In genomic region chr1:83075526-83076189, GRCm38 (mm10) we compare ENCODE assay signal across 10 mouse cellular contexts. TPM values are rescaled to one million over a fixed set of nuclear protein-coding genes. Genes with fewer than 3 reads are reported as not detected.
DNase-seq lines count a peak whose midpoint lies in the region; ATAC-seq and TF ChIP-seq lines count a peak whose summit lies in the region.
"Had no signal": no experiment of that assay in that cellular context is flagged by ENCODE, and none has a peak within 500 bp of the region (broad histone marks: within the 10 kb centered on the region; RNA-seq: fewer than 3 reads in every experiment).

No protein-coding gene starts in this region.

- H3K4me1 ChIP-seq in kidney, embryonic 16.5 days (ENCODE audit: insufficient read depth, low read length) = no peaks in the 10 kb centered on the region
- peaks cover 4% of the 10 kb centered on the region for H3K4me1 ChIP-seq in forebrain, embryonic 12.5 days
- H3K4me1 ChIP-seq in intestine, postnatal 0 days (replicated peaks; ENCODE audit: control insufficient read depth, insufficient read depth, low read length) = no peaks in the 10 kb centered on the region
- H3K4me1 ChIP-seq in neural tube, embryonic 13.5 days (replicated peaks) = peaks cover 5% of the 10 kb centered on the region; the same call in 1 of the 2 replicates

- peak overlapping the region; percentile 44 for H3K4me2 ChIP-seq in kidney, embryonic 16.5 days (replicated peaks; ENCODE audit: low read depth, low read length)
- H3K4me2 ChIP-seq in forebrain, embryonic 12.5 days = peak overlapping the region; percentile 42
- H3K4me2 ChIP-seq in intestine, postnatal 0 days (replicated peaks; ENCODE audit: low read depth) = peak overlapping the region; percentile 39
- peak overlapping the region; percentile 52 for H3K4me2 ChIP-seq in neural tube, embryonic 13.5 days

- no peak overlapping the region for H3K27ac ChIP-seq in kidney, embryonic 16.5 days (ENCODE audit: low read length)
- H3K27ac ChIP-seq in forebrain, embryonic 12.5 days = no peak overlapping the region
- no peak overlapping the region for H3K27ac ChIP-seq in intestine, postnatal 0 days (ENCODE audit: low read depth, low read length)
- no peak overlapping the region for H3K27ac ChIP-seq in neural tube, embryonic 13.5 days (replicated peaks)

- no peak for DNase-seq in kidney, adult 11 months
- no peak for DNase-seq in gastrocnemius, postnatal 4 days (ENCODE audit: low spot score in 2 of 2)
- no peak for DNase-seq in embryo, embryonic 10.5 days (ENCODE audit: low spot score)

- WGBS in kidney, embryonic 16.5 days = 40% methylated on average over 15 of the region's 15 CpGs
- WGBS in forebrain, embryonic 12.5 days = 36% methylated on average over 15 of the region's 15 CpGs
- 46% methylated on average over 15 of the region's 15 CpGs for WGBS in intestine, postnatal 0 days
- WGBS in neural tube, embryonic 13.5 days = 36% methylated on average over 15 of the region's 15 CpGs

- no peak for TF ChIP-seq CTCF in intestine, postnatal 0 days (IDR thresholded peaks at IDR 0.05; ENCODE audit: low read depth)

- no peaks in the 10 kb centered on the region for H3K9me3 ChIP-seq in kidney, embryonic 16.5 days (ENCODE audit: low read length)
- H3K9me3 ChIP-seq in forebrain, embryonic 12.5 days = no peaks in the 10 kb centered on the region
- H3K9me3 ChIP-seq in intestine, postnatal 0 days (ENCODE audit: control insufficient read depth) = no peaks in the 10 kb centered on the region
- no peaks in the 10 kb centered on the region for H3K9me3 ChIP-seq in neural tube, embryonic 13.5 days
- H3K9me3 ChIP-seq: G1E had no signal

- peak overlapping the region; percentile 30 for H3K4me3 ChIP-seq in kidney, embryonic 16.5 days (ENCODE audit: low read length)
- peak overlapping the region; percentile 22 for H3K4me3 ChIP-seq in forebrain, embryonic 12.5 days (replicated peaks)
- H3K4me3 ChIP-seq in intestine, postnatal 0 days (ENCODE audit: low read depth, low read length) = no peak overlapping the region
- H3K4me3 ChIP-seq in neural tube, embryonic 13.5 days = peak overlapping the region; percentile 16; the same call in 1 of the 2 replicates

- no peak for ATAC-seq in kidney, embryonic 16.5 days (ENCODE audit: low FRiP score, low TSS enrichment)
- ATAC-seq in forebrain, embryonic 12.5 days (ENCODE audit: low FRiP score) = peak; percentile 17; the same call in 1 of the 2 replicates
- ATAC-seq in intestine, postnatal 0 days = no peak
- 0 out of 2 replicates have a peak, but pooled peaks have one; percentile 27 for ATAC-seq in neural tube, embryonic 13.5 days (ENCODE audit: low read depth)

- H3K36me3 ChIP-seq in kidney, embryonic 16.5 days (ENCODE audit: insufficient read depth, low read length) = no peaks in the 10 kb centered on the region
- H3K36me3 ChIP-seq in forebrain, embryonic 12.5 days (replicated peaks) = no peaks in the 10 kb centered on the region
- H3K36me3 ChIP-seq in intestine, postnatal 0 days (ENCODE audit: control insufficient read depth, insufficient read depth) = no peaks in the 10 kb centered on the region
- no peaks in the 10 kb centered on the region for H3K36me3 ChIP-seq in neural tube, embryonic 13.5 days
- H3K36me3 ChIP-seq: G1E had no signal

- H3K9ac ChIP-seq in kidney, embryonic 16.5 days (replicated peaks; ENCODE audit: low read length) = no peak overlapping the region
- no peak overlapping the region for H3K9ac ChIP-seq in forebrain, embryonic 12.5 days
- no peak overlapping the region for H3K9ac ChIP-seq in intestine, postnatal 0 days (ENCODE audit: low read depth, low read length)
- H3K9ac ChIP-seq in neural tube, embryonic 13.5 days = no peak overlapping the region

- no peaks in the 10 kb centered on the region for H3K27me3 ChIP-seq in kidney, embryonic 16.5 days (ENCODE audit: insufficient read depth, low read length)
- H3K27me3 ChIP-seq in forebrain, embryonic 12.5 days = no peaks in the 10 kb centered on the region
- no peaks in the 10 kb centered on the region for H3K27me3 ChIP-seq in intestine, postnatal 0 days (replicated peaks; ENCODE audit: control insufficient read depth, insufficient read depth, low read length)
- H3K27me3 ChIP-seq in neural tube, embryonic 13.5 days = no peaks in the 10 kb centered on the region

RNA-seq across cellular contexts. Expression of gene Krtap28-13, which starts 14.9 kb away (rescaled TPM):
- not detected in 2 replicates for polyA plus RNA-seq in kidney, embryonic 16.5 days (2015; fragmentation: Nextera tagmentation; extraction: Ambion mirVana)
- polyA plus RNA-seq in forebrain, embryonic 12.5 days (2016; fragmentation: Nextera tagmentation; extraction: Ambion mirVana) = not detected in 2 replicates
- polyA plus RNA-seq in intestine, postnatal 0 days (2015; fragmentation: Nextera tagmentation; extraction: Ambion mirVana) = 0.12 TPM in 1 of 2 replicates, not detected in the other
- not detected in 2 replicates for polyA plus RNA-seq in neural tube, embryonic 13.5 days (2015; fragmentation: Nextera tagmentation; extraction: Ambion mirVana)
- not detected for total RNA-seq in gastrocnemius, postnatal 4 days (2021)
- total RNA-seq: layer of hippocampus, adult 18-20 months had no signal
- polyA plus RNA-seq: brain, embryonic 14.5 days; G1E had no signal

RNA-seq across cellular contexts. Expression of gene A030005K14Rik, which starts 16.5 kb away (rescaled TPM):
- polyA plus RNA-seq in kidney, embryonic 16.5 days (2015; fragmentation: Nextera tagmentation; extraction: Ambion mirVana) = not detected in 2 replicates
- not detected in 2 replicates for polyA plus RNA-seq in forebrain, embryonic 12.5 days (2016; fragmentation: Nextera tagmentation; extraction: Ambion mirVana)
- not detected in 2 replicates for polyA plus RNA-seq in intestine, postnatal 0 days (2015; fragmentation: Nextera tagmentation; extraction: Ambion mirVana)
- polyA plus RNA-seq in neural tube, embryonic 13.5 days (2015; fragmentation: Nextera tagmentation; extraction: Ambion mirVana) = not detected in 2 replicates
- not detected for total RNA-seq in gastrocnemius, postnatal 4 days (2021)
- total RNA-seq: G1E; layer of hippocampus, adult 18-20 months had no signal
- polyA plus RNA-seq: brain, embryonic 14.5 days; G1E had no signal

RNA-seq across cellular contexts. Expression of gene Gm47969, which starts 30.9 kb away (rescaled TPM):
- not detected in 2 replicates for polyA plus RNA-seq in kidney, embryonic 16.5 days (2015; fragmentation: Nextera tagmentation; extraction: Ambion mirVana)
- not detected in 2 replicates for polyA plus RNA-seq in forebrain, embryonic 12.5 days (2016; fragmentation: Nextera tagmentation; extraction: Ambion mirVana)
- not detected in 2 replicates for polyA plus RNA-seq in intestine, postnatal 0 days (2015; fragmentation: Nextera tagmentation; extraction: Ambion mirVana)
- not detected in 2 replicates for polyA plus RNA-seq in neural tube, embryonic 13.5 days (2015; fragmentation: Nextera tagmentation; extraction: Ambion mirVana)
- total RNA-seq in gastrocnemius, postnatal 4 days (2021) = not detected
- total RNA-seq: layer of hippocampus, adult 18-20 months had no signal
- polyA plus RNA-seq: brain, embryonic 14.5 days; G1E had no signal

RNA-seq across cellular contexts. Expression of gene Krtap28-10, which starts 33.4 kb away (rescaled TPM):
- polyA plus RNA-seq in kidney, embryonic 16.5 days (2015; fragmentation: Nextera tagmentation; extraction: Ambion mirVana) = not detected in 2 replicates
- not detected in 2 replicates for polyA plus RNA-seq in forebrain, embryonic 12.5 days (2016; fragmentation: Nextera tagmentation; extraction: Ambion mirVana)
- not detected in 2 replicates for polyA plus RNA-seq in intestine, postnatal 0 days (2015; fragmentation: Nextera tagmentation; extraction: Ambion mirVana)
- polyA plus RNA-seq in neural tube, embryonic 13.5 days (2015; fragmentation: Nextera tagmentation; extraction: Ambion mirVana) = not detected in 2 replicates
- total RNA-seq in gastrocnemius, postnatal 4 days (2021) = not detected
- total RNA-seq: G1E; layer of hippocampus, adult 18-20 months had no signal
- polyA plus RNA-seq: brain, embryonic 14.5 days; G1E had no signal

RNA-seq across cellular contexts. Expression of gene Slc19a3, which starts 37.4 kb away (rescaled TPM):
- 1.5 and 2.4 TPM in 2 replicates for polyA plus RNA-seq in kidney, embryonic 16.5 days (2015; fragmentation: Nextera tagmentation; extraction: Ambion mirVana)
- polyA plus RNA-seq in forebrain, embryonic 12.5 days (2016; fragmentation: Nextera tagmentation; extraction: Ambion mirVana) = 0.18 and 0.29 TPM in 2 replicates
- polyA plus RNA-seq in intestine, postnatal 0 days (2015; fragmentation: Nextera tagmentation; extraction: Ambion mirVana) = 5.8 and 6.8 TPM in 2 replicates
- 0.49 and 0.68 TPM in 2 replicates for polyA plus RNA-seq in neural tube, embryonic 13.5 days (2015; fragmentation: Nextera tagmentation; extraction: Ambion mirVana)
- total RNA-seq in gastrocnemius, postnatal 4 days (2021) = under 1 TPM; 0.25 to 0.26 TPM
- polyA plus RNA-seq: G1E had no signal

Comparison
In these comparisons a context has a peak if more than half of its experiments do, and no peak if none do; other contexts are left out.
1. ATAC-seq: peak in forebrain, embryonic 12.5 days (single experiment) and neural tube, embryonic 13.5 days (single experiment); none in kidney, embryonic 16.5 days (single experiment) and intestine, postnatal 0 days (single experiment).
2. Peak in every context shown above with its lines, with median percentiles within 50 percentile points of each other: H3K4me2 ChIP-seq.